Mouse (Mus musculus) heart, embryonic 14.5 days (tissue): Measurements from ENCODE around the gene Psen2. TPM values are rescaled to one million over a fixed set of nuclear protein-coding genes. Genes with fewer than 3 reads are reported as not detected.

Experiments used
- ATAC-seq: fragments of 200-750 bp; cut with Nextera tagmentation; 2 replicates; pipeline ENCODE4 v1.8.0; 2017; ENCODE audit warnings: low read depth, moderate TSS enrichment; ENCODE audit not compliant: insufficient number of reproducible peaks, insufficient read depth, low FRiP score
- H3K27ac ChIP-seq, 2 experiments: fragments of 200-500 bp in 1 of 2; fragments of 300-500 bp in 1 of 2; sonication (generic) in 1 of 2; replicated peaks in 1 of 2; 2 replicates each; pipeline ENCODE4 v1.5.1; 2012 to 2014; ENCODE audit warnings: low read depth in 2 of 2, low read length in 2 of 2, control low read depth in 1 of 2, mild to moderate bottlenecking in 1 of 2, mixed read lengths in 1 of 2; ENCODE audit not compliant: control insufficient read depth in 1 of 2, insufficient read depth in 1 of 2
- H3K27me3 ChIP-seq: fragments of 300-500 bp; sonication (generic); 2 replicates; pipeline ENCODE4 v1.6.1; 2014; ENCODE audit warnings: mild to moderate bottlenecking, low read length, control low read depth; ENCODE audit not compliant: control insufficient read depth, insufficient read depth
- H3K36me3 ChIP-seq: fragments of 300-500 bp; sonication (generic); 2 replicates; pipeline ENCODE4 v1.6.1; 2014; ENCODE audit warnings: mild to moderate bottlenecking, control low read depth, low read length, mixed read lengths; ENCODE audit not compliant: control insufficient read depth, insufficient read depth
- H3K4me1 ChIP-seq, 2 experiments: fragments of 200-500 bp in 1 of 2; fragments of 300-500 bp in 1 of 2; sonication (generic) in 1 of 2; 2 replicates each; pipeline ENCODE4 v1.6.1; 2012 to 2014; ENCODE audit warnings: low read length in 2 of 2, control low read depth in 1 of 2, mixed read lengths in 1 of 2; ENCODE audit not compliant: control insufficient read depth in 2 of 2, insufficient read depth in 2 of 2
- H3K4me2 ChIP-seq: fragments of 300-500 bp; sonication (generic); 2 replicates; pipeline ENCODE4 v1.6.1; 2014; ENCODE audit warnings: mild to moderate bottlenecking, low read length
- H3K4me3 ChIP-seq, 2 experiments: fragments of 200-500 bp in 1 of 2; fragments of 300-500 bp in 1 of 2; sonication (generic) in 1 of 2; 2 replicates each; pipeline ENCODE4 v1.5.1; 2012 to 2014; ENCODE audit warnings: low read length in 2 of 2, mild to moderate bottlenecking in 2 of 2, control low read depth in 1 of 2, low read depth in 1 of 2, moderate library complexity in 1 of 2; ENCODE audit not compliant: control insufficient read depth in 1 of 2, insufficient read depth in 1 of 2
- H3K9ac ChIP-seq: fragments of 300-500 bp; sonication (generic); 2 replicates; pipeline ENCODE4 v1.6.1; 2014; ENCODE audit warnings: mild to moderate bottlenecking, low read length
- H3K9me3 ChIP-seq: fragments of 300-500 bp; sonication (generic); 2 replicates; pipeline ENCODE4 v1.6.1; 2016; ENCODE audit warnings: low read length, control low read depth; ENCODE audit not compliant: control insufficient read depth
- WGBS: fragments of 180-500 bp; shearing (Covaris S2); extraction: QIAGEN DNeasy Blood & Tissue Kit; methylation state at CpG from one replicate; pipeline ENCODE4 v1.1.7; 2014; 5-methylcytosine and 5-hydroxymethylcytosine counted together
- polyA plus RNA-seq: library from polyadenylated mRNA; unstranded; fragments of >200 nt; fragmentation: Nextera tagmentation; extraction: Ambion mirVana; gene quantifications from 2 replicates; pipeline ENCODE4 v1.2.1, GENCODE M21; 2014

Psen2 gene
- polyA plus RNA-seq, 1 experiment from 2014 or later, result 14.7 TPM

DNA sequence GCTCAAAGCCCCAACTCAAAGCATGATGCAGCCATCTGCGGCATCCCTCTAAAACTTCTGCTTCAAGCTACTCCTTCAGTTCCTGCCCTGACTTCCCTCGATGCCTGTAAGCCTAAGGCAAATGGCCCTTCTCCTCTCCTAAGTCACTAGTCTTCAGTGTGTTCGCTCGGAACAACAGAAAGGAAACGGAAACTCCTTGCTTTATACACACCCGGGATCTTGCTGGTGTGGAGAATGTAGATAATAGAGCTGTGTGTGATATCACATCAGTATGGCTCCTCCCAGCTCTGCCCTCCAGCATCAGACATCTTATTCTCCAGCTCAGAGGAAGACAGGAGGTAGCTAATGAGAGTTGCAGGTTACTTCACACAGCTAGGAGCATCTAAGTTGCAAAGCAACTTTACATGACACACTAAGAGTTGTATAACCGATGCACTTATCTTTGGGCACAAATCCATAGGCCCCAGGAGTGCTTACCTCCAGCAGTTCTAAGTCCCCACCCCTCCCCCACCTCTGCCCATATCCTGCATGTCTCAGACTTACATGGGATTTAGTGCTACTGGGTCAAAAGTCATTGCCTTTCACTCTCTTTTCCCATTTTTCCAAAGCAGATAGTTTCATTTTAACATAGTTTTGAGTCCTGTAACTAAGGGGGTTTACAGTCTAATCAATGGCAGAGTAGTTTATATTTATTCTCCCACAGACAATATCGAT, 1.2 kb downstream of the Psen2 start:
- peaks cover 5 to 8% of the 10 kb centered on the region in 2 experiments; a peak in 3 of 4 replicates for H3K4me1 ChIP-seq
- no peak overlapping the region for H3K27ac ChIP-seq
- H3K4me3 ChIP-seq, result no peak overlapping the region
- H3K4me2 ChIP-seq, result no peak overlapping the region
- H3K27me3 ChIP-seq, result 0 out of 2 replicates have a peak, but pooled peaks cover under 1% of the 10 kb centered on the region
- ATAC-seq, result no peak
- H3K9ac ChIP-seq, result no peak overlapping the region
- no peaks in the 10 kb centered on the region for H3K36me3 ChIP-seq
- 55% methylated on average over 8 of the region's 8 CpGs for WGBS
- no peaks in the 10 kb centered on the region for H3K9me3 ChIP-seq

DNA sequence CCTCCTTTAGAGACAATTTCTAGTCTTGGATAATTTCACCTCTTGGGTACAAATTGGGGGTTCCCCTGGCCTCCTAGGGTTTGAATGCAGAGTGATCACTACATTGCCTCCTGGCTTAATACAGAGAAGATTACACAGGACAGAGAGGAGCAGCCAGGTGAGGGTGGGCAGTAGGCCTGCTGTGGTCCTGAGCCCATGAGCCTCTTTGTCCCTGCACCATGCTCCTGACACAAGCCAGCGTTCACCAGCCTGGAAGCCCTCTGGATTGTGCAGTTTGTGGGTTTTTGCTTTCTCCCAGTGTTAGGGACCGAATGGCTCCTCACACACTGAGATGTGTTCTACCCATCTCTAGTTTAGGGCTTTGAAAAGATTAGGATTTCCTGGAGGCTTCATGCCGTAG, 1.8 kb downstream of the Psen2 start:
- ATAC-seq, result no peak
- Histone ChIP-seq H3K4me1 (peaks cover 8 to 9% of the 10 kb centered on the region in 2 experiments; a peak in 3 of 4 replicates), H3K9me3 (no peaks in the 10 kb centered on the region), H3K36me3 (no peaks in the 10 kb centered on the region), H3K4me2 (no peak overlapping the region), H3K27me3 (no peaks in the 10 kb centered on the region), H3K4me3 (no peak overlapping the region), H3K27ac (no peak overlapping the region), H3K9ac (no peak overlapping the region)
- 75% methylated on average over 3 of the region's 3 CpGs for WGBS

DNA sequence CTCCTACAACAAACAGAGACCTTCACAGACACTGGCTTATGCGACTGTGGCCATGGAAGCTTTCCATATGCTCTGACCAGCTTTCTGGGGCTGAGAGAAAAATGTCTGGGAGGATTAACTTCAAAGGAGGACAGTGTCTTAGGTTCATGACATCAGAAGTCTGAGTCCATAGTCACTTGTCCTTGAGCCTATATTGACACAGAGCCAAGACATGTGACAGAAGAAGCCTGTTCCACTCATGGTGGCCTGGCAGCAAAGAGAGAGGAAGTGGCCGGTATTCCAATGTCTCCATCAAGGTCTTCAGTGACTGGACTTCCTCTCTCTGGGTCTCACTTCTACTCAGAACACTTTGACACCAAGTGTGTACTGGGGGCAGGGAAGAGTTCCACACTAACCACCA, 2.4 kb downstream of the Psen2 start:
- Histone ChIP-seq H3K4me1 (peaks cover 8 to 9% of the 10 kb centered on the region in 2 experiments; a peak in 3 of 4 replicates), H3K9ac (no peak overlapping the region), H3K4me3 (no peak overlapping the region), H3K27ac (no peak overlapping the region), H3K27me3 (no peaks in the 10 kb centered on the region), H3K9me3 (no peaks in the 10 kb centered on the region), H3K4me2 (no peak overlapping the region), H3K36me3 (no peaks in the 10 kb centered on the region)
- 74% methylated on average over 2 of the region's 2 CpGs for WGBS
- no peak for ATAC-seq

DNA sequence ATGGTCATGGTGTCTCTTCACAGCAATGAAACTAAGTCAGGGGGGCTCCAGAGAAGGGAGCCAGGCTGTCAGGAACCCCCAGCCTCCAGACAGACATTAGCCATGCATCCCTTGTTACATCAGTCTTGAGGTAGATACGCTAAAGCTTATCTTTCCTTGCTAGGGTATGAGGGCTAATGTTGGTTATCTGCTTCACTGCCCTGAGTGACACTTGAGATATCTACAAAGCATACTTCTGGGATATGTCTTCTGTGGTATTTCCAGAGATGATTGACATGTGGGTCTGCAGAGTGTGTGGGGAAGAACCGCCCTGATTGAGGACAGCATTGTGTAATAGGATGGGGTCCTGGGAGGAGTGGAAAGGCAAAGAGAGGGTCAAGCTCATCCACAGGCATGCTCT, 3.5 kb downstream of the Psen2 start:
- Histone ChIP-seq H3K4me3 (no peak overlapping the region), H3K4me2 (no peak overlapping the region), H3K27ac (no peak overlapping the region), H3K4me1 (peaks cover 9 to 13% of the 10 kb centered on the region in 2 experiments), H3K9ac (no peak overlapping the region), H3K36me3 (no peaks in the 10 kb centered on the region), H3K9me3 (no peaks in the 10 kb centered on the region), H3K27me3 (no peaks in the 10 kb centered on the region)
- ATAC-seq, result no peak
- 23% methylated on average over 2 of the region's 2 CpGs for WGBS

DNA sequence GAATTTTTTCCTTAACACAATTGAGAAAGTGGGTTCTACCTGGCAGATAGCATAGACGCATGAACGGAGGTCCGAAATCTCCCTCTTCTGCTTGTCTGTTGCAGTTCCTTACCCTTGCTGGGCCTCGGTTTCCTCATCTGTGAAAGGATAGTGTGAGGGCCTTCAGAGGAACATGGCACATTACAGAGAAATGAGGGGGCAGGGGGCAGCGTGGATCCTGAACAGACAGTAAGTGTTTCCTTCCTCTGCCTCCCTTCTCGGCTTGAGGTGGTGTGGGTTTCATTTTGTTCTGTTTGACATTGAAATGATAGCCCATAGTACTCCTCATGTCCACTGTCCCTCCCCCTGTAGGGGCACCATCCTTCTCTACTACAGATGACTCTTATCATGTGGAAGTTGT, 5.8 kb downstream of the Psen2 start:
- Histone ChIP-seq H3K27me3 (no peaks in the 10 kb centered on the region), H3K4me3 (no peak overlapping the region), H3K9me3 (no peaks in the 10 kb centered on the region), H3K36me3 (no peaks in the 10 kb centered on the region), H3K4me1 (peaks cover 11 to 17% of the 10 kb centered on the region in 2 experiments), H3K27ac (no peak overlapping the region), H3K9ac (no peak overlapping the region), H3K4me2 (no peak overlapping the region)
- ATAC-seq, result no peak
- 85% methylated on average over 6 of the region's 6 CpGs for WGBS

DNA sequence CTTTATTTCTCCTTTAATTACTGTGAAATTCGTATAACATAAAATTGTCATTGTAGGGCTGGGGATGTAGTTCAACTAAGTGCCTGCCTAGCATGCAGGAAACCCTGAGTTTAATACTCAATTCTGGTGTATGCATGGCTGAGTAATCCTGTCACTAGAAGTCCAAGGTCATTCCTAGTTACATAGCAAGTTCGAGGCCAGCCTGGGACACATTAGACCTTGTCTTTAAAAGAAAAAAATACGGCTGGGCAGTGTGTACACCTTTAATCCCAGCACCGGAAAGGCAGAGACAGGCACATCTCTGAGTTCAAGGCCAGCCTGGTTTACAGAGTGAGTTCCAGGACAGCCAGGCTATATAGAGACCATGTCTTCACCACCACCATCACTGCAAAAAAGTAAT, 6.4 kb downstream of the Psen2 start:
- H3K4me3 ChIP-seq, result peak overlapping the region; percentile 63 to 78
- peak overlapping the region in 1 of 2 experiments; percentile 73; a peak in 1 of 4 replicates for H3K27ac ChIP-seq
- no peak for ATAC-seq
- peaks cover 11 to 17% of the 10 kb centered on the region in 2 experiments for H3K4me1 ChIP-seq
- H3K9me3 ChIP-seq, result no peaks in the 10 kb centered on the region
- no peaks in the 10 kb centered on the region for H3K27me3 ChIP-seq
- peak overlapping the region; percentile 91 for H3K4me2 ChIP-seq
- WGBS, result 60% methylated on average over 4 of the region's 4 CpGs
- H3K36me3 ChIP-seq, result no peaks in the 10 kb centered on the region
- H3K9ac ChIP-seq, result peak overlapping the region; percentile 88

DNA sequence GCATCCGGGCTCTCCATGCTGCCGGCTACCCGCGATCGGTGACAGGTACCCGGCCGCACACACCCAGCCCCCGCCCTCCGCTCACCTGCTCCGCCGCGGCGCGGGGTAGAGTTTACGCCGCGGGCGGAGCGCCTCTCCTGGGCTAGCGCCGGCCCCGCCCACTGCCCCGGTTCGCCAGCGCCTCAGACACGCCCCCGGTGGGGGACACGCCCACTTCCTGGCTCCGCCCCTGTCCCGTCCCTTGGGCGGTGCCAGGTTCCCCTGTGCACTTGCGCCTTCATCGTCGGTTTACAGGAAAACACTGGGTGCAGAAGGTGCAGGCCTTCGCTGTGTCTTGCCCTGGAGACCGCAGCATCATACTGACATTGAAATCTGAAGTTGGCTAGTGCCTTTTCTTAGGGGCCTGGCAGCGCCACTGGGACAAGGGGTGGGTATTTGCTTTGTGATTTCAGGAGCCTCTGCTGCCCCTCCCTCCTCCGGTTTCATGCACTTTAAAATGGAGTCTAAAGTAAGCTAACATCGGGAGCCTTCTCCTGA, 7.0 kb downstream of the Psen2 start:
- ATAC-seq, result peak; percentile 95
- Histone ChIP-seq H3K4me2 (peak overlapping the region; percentile 91), H3K9me3 (no peaks in the 10 kb centered on the region), H3K36me3 (no peaks in the 10 kb centered on the region), H3K9ac (peak overlapping the region; percentile 88), H3K27me3 (no peaks in the 10 kb centered on the region), H3K27ac (peak overlapping the region; percentile 57 to 73), H3K4me3 (peak overlapping the region; percentile 63 to 78), H3K4me1 (peaks cover 12 to 21% of the 10 kb centered on the region in 2 experiments)
- under 1% methylated on average over 39 of the region's 39 CpGs for WGBS
